Mouse (Mus musculus) hindbrain, embryonic 16.5 days (tissue): ENCODE data around the gene Txndc9. TPM values are rescaled to one million over a fixed set of nuclear protein-coding genes. Genes with fewer than 3 reads are reported as not detected.

ENCODE experiments used
- ATAC-seq: fragments of 200-750 bp; cut with Nextera tagmentation; 2 replicates; pipeline ENCODE4 v1.8.0; 2017; ENCODE audit warnings: moderate TSS enrichment, moderate library complexity
- H3K27ac ChIP-seq: fragments of 300-500 bp; sonication (generic); 2 replicates; pipeline ENCODE4 v1.5.1; 2014; ENCODE audit warnings: low read depth, mild to moderate bottlenecking, control low read depth, low read length, moderate library complexity
- H3K27me3 ChIP-seq: fragments of 300-500 bp; sonication (generic); replicated peaks from 2 replicates; pipeline ENCODE4 v1.6.1; 2014; ENCODE audit warnings: low read length; ENCODE audit not compliant: control insufficient read depth, insufficient read depth
- H3K36me3 ChIP-seq: fragments of 300-500 bp; sonication (generic); 2 replicates; pipeline ENCODE4 v1.6.1; 2014; ENCODE audit warnings: mild to moderate bottlenecking, low read length, moderate library complexity, mixed read lengths; ENCODE audit not compliant: control insufficient read depth, insufficient read depth
- H3K4me1 ChIP-seq: fragments of 300-500 bp; sonication (generic); 2 replicates; pipeline ENCODE4 v1.6.1; 2014; ENCODE audit warnings: low read depth, low read length; ENCODE audit not compliant: control insufficient read depth, insufficient read depth
- H3K4me2 ChIP-seq: fragments of 300-500 bp; sonication (generic); 2 replicates; pipeline ENCODE4 v1.6.1; 2014; ENCODE audit warnings: mild to moderate bottlenecking, low read length, control low read depth, moderate library complexity
- H3K4me3 ChIP-seq: fragments of 300-500 bp; sonication (generic); 2 replicates; pipeline ENCODE4 v1.5.1; 2014; ENCODE audit warnings: mild to moderate bottlenecking, low read length, control low read depth, moderate library complexity
- H3K9ac ChIP-seq: fragments of 300-500 bp; sonication (generic); 2 replicates; pipeline ENCODE4 v1.6.1; 2014; ENCODE audit warnings: low read depth, mild to moderate bottlenecking, control low read depth, low read length, moderate library complexity
- H3K9me3 ChIP-seq: fragments of 300-500 bp; sonication (generic); 2 replicates; pipeline ENCODE4 v1.6.1; 2014; ENCODE audit warnings: mild to moderate bottlenecking, low read length, moderate library complexity; ENCODE audit not compliant: control insufficient read depth
- WGBS: fragments of 180-500 bp; shearing (Covaris S2); extraction: QIAGEN DNeasy Blood & Tissue Kit; methylation state at CpG from one replicate; pipeline ENCODE4 v1.1.7; 2014; 5-methylcytosine and 5-hydroxymethylcytosine counted together
- polyA plus RNA-seq: library from polyadenylated mRNA; unstranded; fragments of >200 nt; fragmentation: Nextera tagmentation; extraction: Ambion mirVana; gene quantifications from 2 replicates; pipeline ENCODE4 v1.2.1, GENCODE M21; 2015

Gene Txndc9
- polyA plus RNA-seq, 1 experiment from 2014 or later, result 136 TPM

DNA sequence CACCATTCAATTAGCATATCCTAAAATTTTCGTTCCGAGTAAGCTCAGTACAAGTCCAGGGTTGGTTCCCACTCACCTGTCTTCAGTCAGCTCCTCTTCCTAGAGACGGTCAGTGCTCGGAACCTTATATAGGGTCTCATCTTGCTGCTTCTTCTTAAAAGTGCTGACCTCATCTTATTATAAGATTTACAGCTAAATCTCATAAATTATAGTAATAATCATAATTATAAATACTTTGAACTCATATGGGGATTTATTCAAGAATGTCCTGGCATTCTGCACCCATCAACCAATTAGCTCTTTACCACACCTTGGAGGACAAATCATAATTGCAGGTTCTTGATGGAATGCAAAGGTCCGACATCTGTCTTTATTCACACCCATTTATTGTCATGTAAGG is 40.0 kb downstream of the Txndc9 start, which contains the start of gene Lyg1:
Gene Lyg1 (minus strand): TSS at position 101 of the 400 bp plus-strand sequence.
- peak within 1 kb of the TSS; percentile 48; the same call in 1 of the 2 replicates for H3K27ac ChIP-seq
- H3K9ac ChIP-seq, result no peak within 1 kb of the TSS
- no peaks in the 10 kb centered on the region for H3K4me1 ChIP-seq
- H3K9me3 ChIP-seq, result no peaks in the 10 kb centered on the region
- H3K27me3 ChIP-seq, result no peaks in the 10 kb centered on the region
- no peak within 1 kb of the TSS for H3K4me2 ChIP-seq
- 89% methylated on average over 5 of the region's 5 CpGs for WGBS
- no peak for ATAC-seq
- no peaks in the 10 kb centered on the region for H3K36me3 ChIP-seq
- H3K4me3 ChIP-seq, result no peak within 1 kb of the TSS

DNA sequence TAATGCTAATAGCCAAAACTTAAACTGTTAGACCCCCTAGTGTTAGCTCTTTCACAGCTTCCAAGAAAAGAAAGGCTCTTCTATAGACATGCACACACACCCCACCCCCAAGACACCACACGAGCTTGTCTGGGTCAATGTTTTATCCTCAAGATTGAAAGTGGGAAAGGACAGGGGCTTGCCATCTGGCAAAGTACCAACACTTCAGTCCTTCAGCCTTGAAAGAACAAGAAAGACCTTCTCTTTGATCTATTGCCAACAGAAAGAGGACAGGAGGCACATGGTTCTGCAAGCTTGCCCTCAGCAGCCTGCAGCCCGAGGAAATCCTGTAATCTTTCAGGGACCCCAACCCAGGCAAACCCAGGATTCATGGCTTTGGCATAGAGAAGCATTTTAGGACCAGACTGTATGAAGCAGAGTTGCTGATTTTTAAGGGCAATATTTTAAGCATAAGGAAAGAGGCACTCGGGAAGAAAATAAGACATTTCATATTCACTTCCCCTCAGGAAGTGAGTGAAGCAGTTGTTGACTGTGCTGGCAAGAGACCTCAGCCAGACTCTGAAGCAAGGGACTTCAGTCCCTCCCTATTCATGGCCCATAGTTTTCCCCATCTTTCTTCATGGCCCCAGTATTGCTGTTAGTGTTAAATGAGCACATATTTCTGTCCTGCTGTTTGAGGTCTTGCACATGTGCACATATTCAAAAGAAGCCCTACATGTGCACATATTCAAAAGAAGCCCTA is 40.8 kb downstream of the Txndc9 start:
- H3K27me3 ChIP-seq, result no peaks in the 10 kb centered on the region
- no peaks in the 10 kb centered on the region for H3K36me3 ChIP-seq
- H3K4me3 ChIP-seq, result no peak overlapping the region
- no peaks in the 10 kb centered on the region for H3K4me1 ChIP-seq
- H3K27ac ChIP-seq, result peak overlapping the region; percentile 48; the same call in 1 of the 2 replicates
- 30% methylated on average over 3 of the region's 3 CpGs for WGBS
- no peak overlapping the region for H3K4me2 ChIP-seq
- no peak overlapping the region for H3K9ac ChIP-seq
- ATAC-seq, result peak; percentile 52; the same call in 1 of the 2 replicates
- no peaks in the 10 kb centered on the region for H3K9me3 ChIP-seq

DNA sequence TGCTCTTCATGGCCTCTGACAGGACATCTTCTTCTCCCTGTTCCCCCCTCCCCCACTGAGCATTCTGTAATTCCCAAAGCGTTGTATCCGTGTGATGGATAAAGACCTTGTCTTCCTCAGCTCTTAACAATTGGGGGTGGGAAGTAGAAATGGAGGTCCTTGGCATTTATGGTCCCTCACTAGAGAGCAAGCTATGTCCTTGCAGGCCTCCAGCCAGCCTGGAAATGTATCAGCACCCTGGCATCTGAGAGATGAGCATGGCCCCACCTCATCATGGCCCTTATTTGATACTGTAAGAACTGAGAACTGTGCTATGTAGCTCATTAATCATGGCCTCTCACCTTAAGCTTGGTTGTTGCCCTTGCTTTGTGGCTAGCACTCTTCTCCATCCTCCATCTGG is 42.4 kb downstream of the Txndc9 start:
- H3K27ac ChIP-seq, result no peak overlapping the region
- no peaks in the 10 kb centered on the region for H3K27me3 ChIP-seq
- WGBS, result 100% methylated on average over 2 of the region's 2 CpGs
- H3K9ac ChIP-seq, result no peak overlapping the region
- H3K4me3 ChIP-seq, result no peak overlapping the region
- H3K9me3 ChIP-seq, result no peaks in the 10 kb centered on the region
- no peak overlapping the region for H3K4me2 ChIP-seq
- H3K4me1 ChIP-seq, result no peaks in the 10 kb centered on the region
- no peak for ATAC-seq
- H3K36me3 ChIP-seq, result no peaks in the 10 kb centered on the region

DNA sequence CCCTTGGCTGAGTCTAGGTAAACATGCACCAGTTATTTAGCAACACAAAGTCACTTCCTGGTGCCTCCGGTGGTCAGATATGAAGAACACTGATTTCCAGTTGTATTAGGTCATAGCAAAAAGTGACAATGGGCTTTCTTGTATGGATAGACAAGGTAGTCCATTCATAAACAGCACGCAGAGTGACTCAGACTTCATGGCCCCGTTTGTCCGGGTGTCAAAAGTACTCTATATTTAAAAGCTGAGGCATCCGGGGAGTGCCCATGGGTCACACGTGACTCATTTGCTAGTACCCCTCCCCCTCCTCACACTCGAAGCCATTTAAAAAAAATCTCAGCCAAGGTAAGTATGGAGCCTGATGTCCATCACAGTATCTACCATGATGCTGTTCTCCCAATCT is 42.9 kb downstream of the Txndc9 start:
- no peak for ATAC-seq
- Histone ChIP-seq H3K4me1 (no peaks in the 10 kb centered on the region), H3K9ac (no peak overlapping the region), H3K27me3 (no peaks in the 10 kb centered on the region), H3K9me3 (no peaks in the 10 kb centered on the region), H3K4me2 (no peak overlapping the region), H3K4me3 (no peak overlapping the region), H3K27ac (no peak overlapping the region), H3K36me3 (no peaks in the 10 kb centered on the region)
- 91% methylated on average over 7 of the region's 7 CpGs for WGBS

DNA sequence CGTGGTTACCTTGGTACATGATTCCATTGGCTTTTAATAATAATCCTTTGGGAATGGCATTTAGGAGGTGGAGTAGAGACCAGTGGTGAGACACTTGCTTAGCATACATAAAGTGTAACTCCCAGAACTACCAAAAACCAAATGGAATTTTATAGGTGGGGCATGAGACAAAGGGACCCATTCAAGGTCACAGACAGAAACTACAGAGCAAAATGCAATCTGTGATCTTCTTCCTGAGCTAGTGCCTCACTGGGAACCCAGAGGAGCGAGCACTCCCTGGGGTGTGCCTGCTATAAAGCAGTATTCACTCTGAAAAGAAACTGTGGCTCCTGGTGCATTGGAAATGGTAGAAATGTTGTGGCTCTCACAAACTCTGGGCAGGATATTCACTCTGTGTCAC is 48.8 kb downstream of the Txndc9 start:
- ATAC-seq, result no peak
- Histone ChIP-seq H3K27me3 (no peaks in the 10 kb centered on the region), H3K4me3 (no peak overlapping the region), H3K27ac (no peak overlapping the region), H3K4me1 (no peaks in the 10 kb centered on the region), H3K4me2 (no peak overlapping the region), H3K36me3 (no peaks in the 10 kb centered on the region), H3K9ac (no peak overlapping the region), H3K9me3 (no peaks in the 10 kb centered on the region)
- WGBS, result 83% methylated on average over 2 of the region's 2 CpGs

Other genes with a start within 250 kb of the Txndc9 start
- gene Tsga10, start 131.5 kb downstream of the Txndc9 start, polyA plus RNA-seq, result 12.8 and 13.9 TPM in 2 replicates
- 7.4 and 8.0 TPM in 2 replicates for gene Lipt1, start 126.2 kb downstream of the Txndc9 start, polyA plus RNA-seq
- 11.1 and 14.0 TPM in 2 replicates for gene Mitd1, start 107.5 kb downstream of the Txndc9 start, polyA plus RNA-seq
- 231 and 265 TPM in 2 replicates for gene Mrpl30, start 107.4 kb downstream of the Txndc9 start, polyA plus RNA-seq
- gene Lyg2, start 81.4 kb downstream of the Txndc9 start, polyA plus RNA-seq, result 0.14 TPM in 1 of 2 replicates, not detected in the other
- not detected in 2 replicates for gene Lyg1, start 40.1 kb downstream of the Txndc9 start, polyA plus RNA-seq
- 17.9 and 18.1 TPM in 2 replicates for gene Eif5b, start 117 bp upstream of the Txndc9 start, polyA plus RNA-seq
- gene Rev1, start 131.9 kb upstream of the Txndc9 start, polyA plus RNA-seq, result 26.1 and 34.6 TPM in 2 replicates